Mouse (Mus musculus) cerebellum, postnatal 25 days (tissue): ENCODE data around the gene Apba2.

ENCODE experiments used
- DNase-seq, 2 experiments: peaks; one replicate each; pipeline ENCODE4 v3.0.0; 2021; ENCODE audit warnings: mixed read lengths in 2 of 2

The Apba2 gene

DNA sequence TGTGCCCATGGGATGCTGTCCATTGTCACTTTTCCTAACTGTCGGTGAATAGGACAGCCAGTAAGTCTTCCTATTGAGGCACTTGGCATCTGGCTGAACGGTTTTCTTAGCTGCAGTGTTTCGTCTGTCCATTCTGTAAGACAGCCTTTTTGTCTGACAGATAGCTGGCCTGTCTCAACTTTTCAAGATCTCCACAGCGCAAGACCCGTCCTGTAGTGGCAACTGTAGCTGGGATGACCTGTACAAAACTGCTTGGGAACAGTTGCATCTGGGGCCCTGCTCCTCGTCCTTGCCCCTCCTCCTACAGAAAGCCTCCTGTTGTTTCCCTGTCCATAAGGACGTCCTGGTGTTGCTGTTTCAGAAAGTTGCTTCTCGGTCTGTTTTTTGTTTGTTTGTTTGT is 157.8 kb downstream of the Apba2 start:
- no peak for DNase-seq

GRCm38 (mm10) chr7:64662506-64662905 is 161.0 kb downstream of the Apba2 start:
- no peak for DNase-seq

GRCm38 (mm10) chr7:64663600-64663999 is 162.1 kb downstream of the Apba2 start:
- DNase-seq: no peak

GRCm38 (mm10) chr7:64665120-64665519 is 163.6 kb downstream of the Apba2 start:
- no peak for DNase-seq

DNA sequence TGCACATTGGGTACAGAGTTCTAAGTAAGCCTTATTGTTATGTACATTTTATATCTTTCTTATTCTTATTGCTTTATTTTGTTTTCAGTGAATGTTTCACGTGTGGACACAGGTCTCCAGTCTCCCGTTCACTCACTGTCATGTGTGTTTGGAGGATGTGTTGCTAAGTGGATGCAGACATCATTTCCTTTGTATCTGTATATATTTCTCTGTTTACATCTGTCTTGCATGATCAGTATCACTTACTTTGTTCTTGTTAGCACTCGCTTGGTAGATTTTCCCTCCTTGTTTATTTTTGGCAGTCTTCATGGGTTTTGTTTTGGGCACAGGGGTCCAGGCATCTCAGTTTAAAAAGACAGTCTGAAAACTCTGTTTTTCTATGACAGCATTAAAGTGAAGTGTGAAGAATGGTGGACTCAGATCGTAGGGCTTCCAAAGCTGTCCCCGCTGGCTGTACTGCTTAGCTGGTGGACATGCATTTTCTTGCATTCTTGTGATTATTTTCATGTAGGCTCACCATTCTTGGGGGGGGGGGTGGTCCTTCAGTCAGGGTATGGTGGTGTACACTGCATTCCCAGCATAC is 164.3 kb downstream of the Apba2 start:
- DNase-seq: no peak

- DNase-seq: no peak
These were observed 166.5 kb downstream of the Apba2 start for GRCm38 (mm10) chr7:64667959-64668358.

GRCm38 (mm10) chr7:64679771-64680479 is 178.4 kb downstream of the Apba2 start:
- DNase-seq: peak; percentile 58 to 59

DNA sequence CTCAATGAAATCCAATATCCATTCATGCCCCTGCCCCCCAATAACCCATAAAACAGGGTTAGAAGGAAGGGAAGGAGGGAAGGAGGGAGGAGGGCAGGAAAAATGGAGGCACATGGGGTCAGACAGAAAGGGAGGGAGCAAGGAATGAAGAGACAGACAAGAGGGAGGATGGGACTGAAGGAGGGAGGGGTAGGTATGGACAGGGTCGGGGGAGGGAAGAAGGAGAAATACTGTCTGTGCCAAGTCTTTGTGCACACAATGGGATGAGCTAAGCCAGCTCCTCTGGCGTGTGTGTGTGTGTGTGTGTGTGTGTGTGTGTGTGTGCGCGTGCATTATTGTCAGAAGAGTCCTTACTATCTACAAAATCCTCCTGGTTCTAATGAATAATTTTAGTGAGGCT is 183.4 kb downstream of the Apba2 start:
- DNase-seq: no peak

GRCm38 (mm10) chr7:64688115-64688817 is 186.8 kb downstream of the Apba2 start:
- peak; percentile 45 for DNase-seq

GRCm38 (mm10) chr7:64691831-64692230 is 190.3 kb downstream of the Apba2 start:
- DNase-seq: no peak

DNA sequence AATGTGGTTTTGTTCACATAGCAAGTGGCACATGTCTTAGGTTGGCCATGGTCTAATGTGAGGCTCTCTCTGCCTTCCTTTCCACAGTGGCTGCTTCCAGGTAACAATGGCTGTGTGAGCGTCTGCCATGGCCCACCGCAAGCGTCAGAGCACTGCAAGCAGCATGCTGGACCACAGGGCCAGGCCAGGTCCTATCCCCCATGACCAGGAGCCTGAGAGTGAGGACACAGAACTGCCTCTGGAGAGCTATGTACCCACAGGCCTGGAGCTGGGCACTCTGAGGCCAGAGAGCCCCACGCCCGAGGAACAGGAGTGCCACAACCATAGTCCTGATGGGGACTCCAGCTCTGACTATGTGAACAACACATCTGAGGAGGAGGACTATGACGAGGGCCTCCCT is 193.4 kb downstream of the Apba2 start:
- no peak for DNase-seq

DNA sequence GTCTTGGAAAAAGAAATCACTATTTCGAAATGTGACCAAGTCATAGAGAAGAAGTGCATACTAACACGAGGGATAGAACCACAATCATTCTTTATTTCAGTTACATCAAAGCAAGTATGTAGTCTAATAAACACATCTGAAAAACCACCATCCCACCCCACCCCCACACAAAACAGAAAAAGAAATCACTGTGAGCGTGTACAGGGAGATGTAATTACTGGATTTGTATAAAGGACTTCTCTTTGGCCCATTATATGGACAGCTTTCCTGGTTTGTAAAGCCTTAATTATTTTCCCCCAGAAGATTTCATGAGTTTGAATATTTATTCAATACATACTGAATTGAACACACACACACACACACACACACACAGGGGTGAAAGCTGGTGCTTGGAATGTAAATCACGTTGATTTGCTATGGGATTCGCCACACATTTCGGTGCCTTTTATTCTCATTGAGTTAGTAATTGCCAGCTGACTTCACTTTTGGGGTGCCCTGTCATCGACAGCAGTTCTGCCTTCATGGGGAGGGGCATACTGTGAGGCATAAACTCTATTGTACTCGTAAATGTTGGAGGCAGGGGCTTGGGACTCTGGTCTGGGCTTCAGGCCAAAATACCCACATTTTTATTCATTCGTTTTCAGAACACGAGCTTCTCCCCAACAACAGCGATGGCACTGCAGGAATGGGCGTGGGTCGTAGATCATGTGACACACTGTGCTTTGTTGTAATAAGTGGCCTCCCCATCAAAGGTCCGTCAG is 195.2 kb downstream of the Apba2 start:
- DNase-seq: no peak

- DNase-seq: no peak
These were observed 196.4 kb downstream of the Apba2 start for GRCm38 (mm10) chr7:64697791-64698337.

GRCm38 (mm10) chr7:64704060-64704595 is 202.6 kb downstream of the Apba2 start:
- no peak for DNase-seq

DNA sequence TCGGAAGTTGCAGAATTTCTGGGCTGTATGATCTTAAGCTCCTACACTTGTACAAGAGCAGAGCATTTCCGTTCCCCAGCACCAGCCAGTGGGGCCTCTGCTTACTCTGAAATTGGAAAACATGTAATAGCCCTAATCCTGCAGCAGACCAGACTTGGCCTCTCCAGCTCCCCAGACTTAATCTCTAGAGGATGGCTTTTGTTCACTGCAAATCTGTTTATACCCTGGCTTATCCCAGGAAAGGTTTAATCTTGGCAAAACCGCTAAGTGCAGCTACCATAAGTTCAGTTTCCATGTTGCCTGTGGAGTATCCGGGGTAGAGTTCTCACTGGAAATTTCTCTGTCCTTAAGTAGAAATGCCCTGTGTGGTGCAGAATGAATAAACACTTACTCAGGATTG is 206.7 kb downstream of the Apba2 start:
- DNase-seq: no peak

DNA sequence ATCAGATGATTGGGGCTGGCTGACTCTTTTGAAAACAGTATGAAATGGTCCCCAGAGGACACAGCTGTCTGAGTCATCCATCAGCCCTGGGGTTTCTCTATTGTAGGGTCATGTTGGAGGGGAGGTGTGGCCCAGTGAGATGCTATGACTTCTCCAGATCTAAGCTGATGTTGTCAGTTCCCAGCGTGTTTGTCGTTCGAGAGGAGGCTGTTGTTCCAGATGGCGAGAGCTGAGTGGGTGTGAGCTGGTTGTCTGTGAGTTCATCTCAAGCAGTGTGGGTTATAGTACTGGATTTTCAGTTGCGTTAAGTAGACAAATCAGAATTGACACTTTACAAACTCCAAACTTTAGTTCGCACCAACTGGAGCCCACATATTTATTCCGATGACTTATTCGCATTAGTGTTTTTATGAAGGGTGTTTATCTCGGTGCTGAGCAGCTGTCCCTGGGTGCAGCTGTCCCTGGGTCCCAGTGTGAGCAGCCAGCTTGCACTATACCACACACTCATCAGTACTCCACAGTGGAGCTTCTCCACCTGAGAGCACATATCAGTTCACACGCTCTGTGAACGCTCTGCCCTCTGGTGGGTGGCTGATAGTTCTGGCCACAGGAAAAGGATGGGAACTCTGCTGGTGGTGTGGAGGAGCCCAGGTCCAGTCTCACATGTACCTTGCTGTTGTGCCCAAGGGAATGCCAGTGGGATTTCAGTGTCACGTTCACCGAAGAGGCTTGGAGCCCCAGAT is 208.2 kb downstream of the Apba2 start:
- DNase-seq: peak; percentile 75 to 82

- DNase-seq: no peak
These were observed 214.8 kb downstream of the Apba2 start for GRCm38 (mm10) chr7:64716286-64716685.

- no peak for DNase-seq
These were observed 221.8 kb downstream of the Apba2 start for GRCm38 (mm10) chr7:64723313-64723712.

DNA sequence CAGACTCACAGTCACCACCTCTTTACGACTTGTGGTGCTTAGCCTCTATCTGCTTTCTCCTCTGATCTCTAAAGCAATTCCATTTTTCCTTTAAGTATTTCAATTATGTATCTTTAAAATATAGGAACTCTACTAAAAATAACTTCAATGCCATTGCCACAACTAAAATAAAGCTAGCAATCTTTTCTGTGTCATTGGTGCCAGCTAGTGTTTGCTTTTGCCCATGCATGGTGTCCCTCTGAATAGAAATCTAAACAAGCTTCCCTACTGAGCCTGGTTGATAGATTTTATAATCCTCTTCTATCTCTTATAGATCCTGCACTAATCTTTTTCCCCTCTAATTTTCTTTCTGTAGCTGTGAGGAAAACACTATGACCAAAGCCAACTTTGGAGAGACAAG is 222.9 kb downstream of the Apba2 start:
- no peak for DNase-seq

GRCm38 (mm10) chr7:64725967-64726695 is 224.6 kb downstream of the Apba2 start:
- DNase-seq: peak in 1 of 2 experiments; percentile 47

- DNase-seq: peak; percentile 68 to 73
These were observed 226.7 kb downstream of the Apba2 start for GRCm38 (mm10) chr7:64728181-64728591.
